Mouse (Mus musculus): ENCODE data around the gene Gpc6. TPM values are rescaled to one million over a fixed set of nuclear protein-coding genes. Genes with fewer than 3 reads are reported as not detected.

The Gpc6 gene
- polyA plus RNA-seq, 1 experiment from 2014 or later, result 16.8 TPM

- no peaks in the 10 kb centered on the region for H3K27me3 ChIP-seq (ENCODE audit: control insufficient read depth, insufficient read depth, low read length)
- no peak overlapping the region for H3K27ac ChIP-seq (replicated peaks; ENCODE audit: low read depth, low read length)
- ATAC-seq (ENCODE audit: low FRiP score, low TSS enrichment) (no peak), DNase-seq (peak; percentile 29)
- no peaks in the 10 kb centered on the region for H3K4me1 ChIP-seq (ENCODE audit: control insufficient read depth, insufficient read depth, low read length)
- WGBS, result 11% methylated on average over 3 of the region's 3 CpGs
- H3K4me3 ChIP-seq (replicated peaks; ENCODE audit: low read depth, low read length), result no peak overlapping the region
- no peak overlapping the region for H3K4me2 ChIP-seq (ENCODE audit: low read length)
- H3K9me3 ChIP-seq (ENCODE audit: control insufficient read depth, low read length), result no peaks in the 10 kb centered on the region
- H3K36me3 ChIP-seq (ENCODE audit: control insufficient read depth, insufficient read depth, low read length), result no peaks in the 10 kb centered on the region
- H3K9ac ChIP-seq (replicated peaks; ENCODE audit: low read length), result no peak overlapping the region
These were observed 342.9 kb downstream of the Gpc6 start for GRCm38 (mm10) chr14:117267823-117268601.

GRCm38 (mm10) chr14:117283631-117284030 lies 358.5 kb downstream of the Gpc6 start:
- no peak for DNase-seq
- H3K27me3 ChIP-seq (ENCODE audit: control insufficient read depth, insufficient read depth, low read length), result no peaks in the 10 kb centered on the region
- H3K4me3 ChIP-seq (replicated peaks; ENCODE audit: low read depth, low read length), result no peak overlapping the region
- no peaks in the 10 kb centered on the region for H3K36me3 ChIP-seq (ENCODE audit: control insufficient read depth, insufficient read depth, low read length)
- H3K9me3 ChIP-seq (ENCODE audit: control insufficient read depth, low read length), result no peaks in the 10 kb centered on the region
- WGBS, result 99% methylated on average over 3 of the region's 3 CpGs
- no peak overlapping the region for H3K4me2 ChIP-seq (ENCODE audit: low read length)
- H3K4me1 ChIP-seq (ENCODE audit: control insufficient read depth, insufficient read depth, low read length), result no peaks in the 10 kb centered on the region
- H3K27ac ChIP-seq (replicated peaks; ENCODE audit: low read depth, low read length), result no peak overlapping the region
- ATAC-seq (ENCODE audit: low FRiP score, low TSS enrichment), result no peak
- H3K9ac ChIP-seq (replicated peaks; ENCODE audit: low read length), result no peak overlapping the region

- no peak for ATAC-seq (ENCODE audit: low FRiP score, low TSS enrichment)
- Histone ChIP-seq H3K27me3 (ENCODE audit: control insufficient read depth, insufficient read depth, low read length) (no peaks in the 10 kb centered on the region), H3K9me3 (ENCODE audit: control insufficient read depth, low read length) (no peaks in the 10 kb centered on the region), H3K4me3 (replicated peaks; ENCODE audit: low read depth, low read length) (no peak overlapping the region), H3K27ac (replicated peaks; ENCODE audit: low read depth, low read length) (no peak overlapping the region), H3K4me2 (ENCODE audit: low read length) (no peak overlapping the region), H3K36me3 (ENCODE audit: control insufficient read depth, insufficient read depth, low read length) (no peaks in the 10 kb centered on the region), H3K4me1 (ENCODE audit: control insufficient read depth, insufficient read depth, low read length) (no peaks in the 10 kb centered on the region), H3K9ac (replicated peaks; ENCODE audit: low read length) (no peak overlapping the region)
- WGBS, result 96% methylated on average over 4 of the region's 4 CpGs
- DNase-seq, result no peak
These were observed 368.6 kb downstream of the Gpc6 start for GRCm38 (mm10) chr14:117293746-117294145.

GRCm38 (mm10) chr14:117296207-117296838 lies 371.2 kb downstream of the Gpc6 start:
- no peaks in the 10 kb centered on the region for H3K9me3 ChIP-seq (ENCODE audit: control insufficient read depth, low read length)
- no peaks in the 10 kb centered on the region for H3K36me3 ChIP-seq (ENCODE audit: control insufficient read depth, insufficient read depth, low read length)
- DNase-seq (no peak), ATAC-seq (ENCODE audit: low FRiP score, low TSS enrichment) (no peak)
- no peaks in the 10 kb centered on the region for H3K27me3 ChIP-seq (ENCODE audit: control insufficient read depth, insufficient read depth, low read length)
- no peak overlapping the region for H3K27ac ChIP-seq (replicated peaks; ENCODE audit: low read depth, low read length)
- no peak overlapping the region for H3K9ac ChIP-seq (replicated peaks; ENCODE audit: low read length)
- no peak overlapping the region for H3K4me3 ChIP-seq (replicated peaks; ENCODE audit: low read depth, low read length)
- WGBS, result 67% methylated on average over 2 of the region's 2 CpGs
- no peak overlapping the region for H3K4me2 ChIP-seq (ENCODE audit: low read length)
- no peaks in the 10 kb centered on the region for H3K4me1 ChIP-seq (ENCODE audit: control insufficient read depth, insufficient read depth, low read length)

- 81% methylated on average over 3 of the region's 3 CpGs for WGBS
- ATAC-seq (ENCODE audit: low FRiP score, low TSS enrichment), result no peak
These were observed 375.9 kb downstream of the Gpc6 start for GRCm38 (mm10) chr14:117301019-117301418.

GRCm38 (mm10) chr14:117303901-117304722 lies 379.0 kb downstream of the Gpc6 start:
- DNase-seq (peak; percentile 43), ATAC-seq (ENCODE audit: low FRiP score, low TSS enrichment) (peak; percentile 64; the same call in 1 of the 2 replicates)
- Histone ChIP-seq H3K4me3 (replicated peaks; ENCODE audit: low read depth, low read length) (no peak overlapping the region), H3K4me1 (ENCODE audit: control insufficient read depth, insufficient read depth, low read length) (0 out of 2 replicates have a peak, but pooled peaks cover 4% of the 10 kb centered on the region), H3K9ac (replicated peaks; ENCODE audit: low read length) (no peak overlapping the region), H3K27ac (replicated peaks; ENCODE audit: low read depth, low read length) (no peak overlapping the region), H3K4me2 (ENCODE audit: low read length) (no peak overlapping the region), H3K27me3 (ENCODE audit: control insufficient read depth, insufficient read depth, low read length) (no peaks in the 10 kb centered on the region), H3K36me3 (ENCODE audit: control insufficient read depth, insufficient read depth, low read length) (no peaks in the 10 kb centered on the region), H3K9me3 (ENCODE audit: control insufficient read depth, low read length) (no peaks in the 10 kb centered on the region)
- WGBS, result 35% methylated on average over 8 of the region's 8 CpGs

More at GRCm38 (mm10) chr14:117301019-117301418, 375.9 kb downstream of the Gpc6 start:
- H3K27ac ChIP-seq (replicated peaks; ENCODE audit: low read depth, low read length), result no peak overlapping the region
- no peak overlapping the region for H3K9ac ChIP-seq (replicated peaks; ENCODE audit: low read length)
- no peaks in the 10 kb centered on the region for H3K36me3 ChIP-seq (ENCODE audit: control insufficient read depth, insufficient read depth, low read length)
- H3K27me3 ChIP-seq (ENCODE audit: control insufficient read depth, insufficient read depth, low read length), result no peaks in the 10 kb centered on the region
- H3K4me1 ChIP-seq (ENCODE audit: control insufficient read depth, insufficient read depth, low read length), result 0 out of 2 replicates have a peak, but pooled peaks cover 4% of the 10 kb centered on the region
- no peak overlapping the region for H3K4me2 ChIP-seq (ENCODE audit: low read length)
- H3K4me3 ChIP-seq (replicated peaks; ENCODE audit: low read depth, low read length), result no peak overlapping the region
- H3K9me3 ChIP-seq (ENCODE audit: control insufficient read depth, low read length), result no peaks in the 10 kb centered on the region
- no peak for DNase-seq

GRCm38 (mm10) chr14:117304723-117305010 lies 379.6 kb downstream of the Gpc6 start:
- WGBS, result 23% methylated on average over 2 of the region's 2 CpGs
- no peak overlapping the region for H3K27ac ChIP-seq (replicated peaks; ENCODE audit: low read depth, low read length)
- H3K36me3 ChIP-seq (ENCODE audit: control insufficient read depth, insufficient read depth, low read length), result no peaks in the 10 kb centered on the region
- H3K4me3 ChIP-seq (replicated peaks; ENCODE audit: low read depth, low read length), result no peak overlapping the region
- H3K4me2 ChIP-seq (ENCODE audit: low read length), result no peak overlapping the region
- H3K9me3 ChIP-seq (ENCODE audit: control insufficient read depth, low read length), result no peaks in the 10 kb centered on the region
- no peak for DNase-seq
- ATAC-seq (ENCODE audit: low FRiP score, low TSS enrichment), result peak; percentile 17; the same call in 1 of the 2 replicates
- H3K27me3 ChIP-seq (ENCODE audit: control insufficient read depth, insufficient read depth, low read length), result no peaks in the 10 kb centered on the region
- H3K9ac ChIP-seq (replicated peaks; ENCODE audit: low read length), result no peak overlapping the region
- 0 out of 2 replicates have a peak, but pooled peaks cover 4% of the 10 kb centered on the region for H3K4me1 ChIP-seq (ENCODE audit: control insufficient read depth, insufficient read depth, low read length)

- Histone ChIP-seq H3K27me3 (ENCODE audit: control insufficient read depth, insufficient read depth, low read length) (no peaks in the 10 kb centered on the region), H3K9me3 (ENCODE audit: control insufficient read depth, low read length) (no peaks in the 10 kb centered on the region), H3K4me3 (replicated peaks; ENCODE audit: low read depth, low read length) (no peak overlapping the region), H3K36me3 (ENCODE audit: control insufficient read depth, insufficient read depth, low read length) (no peaks in the 10 kb centered on the region), H3K4me2 (ENCODE audit: low read length) (no peak overlapping the region), H3K4me1 (ENCODE audit: control insufficient read depth, insufficient read depth, low read length) (no peaks in the 10 kb centered on the region), H3K27ac (replicated peaks; ENCODE audit: low read depth, low read length) (no peak overlapping the region), H3K9ac (replicated peaks; ENCODE audit: low read length) (no peak overlapping the region)
- ATAC-seq (ENCODE audit: low FRiP score, low TSS enrichment), result no peak
- no peak for DNase-seq
- WGBS, result 56% methylated on average over 3 of the region's 3 CpGs
These were observed 384.9 kb downstream of the Gpc6 start for GRCm38 (mm10) chr14:117309997-117310520.

Data from midbrain, embryonic 14.5 days (tissue).